Mouse (Mus musculus) kidney, postnatal 0 days (tissue): ENCODE data around the gene Ralgps1. TPM values are rescaled to one million over a fixed set of nuclear protein-coding genes. Genes with fewer than 3 reads are reported as not detected.
A peak's percentile ranks its signal among the peaks of the same experiment; 100 is the strongest.

Source experiments
- ATAC-seq: fragments of 200-750 bp; cut with Nextera tagmentation; replicated peaks from 2 replicates; pipeline ENCODE4 v1.8.0; 2017; ENCODE audit warnings: low read depth, moderate number of reproducible peaks, moderate TSS enrichment, moderate library complexity; ENCODE audit not compliant: low FRiP score
- DNase-seq: peaks from one replicate; pipeline ENCODE4 v3.0.0-alpha.2; 2016; ENCODE audit warnings: low spot score
- H3K27ac ChIP-seq: fragments of 300-500 bp; sonication (generic); 2 replicates; pipeline ENCODE4 v1.5.1; 2014; ENCODE audit warnings: mild to moderate bottlenecking
- H3K27me3 ChIP-seq: fragments of 300-500 bp; sonication (generic); 2 replicates; pipeline ENCODE4 v1.6.1; 2014; ENCODE audit warnings: low read length, mixed read lengths; ENCODE audit not compliant: insufficient read depth
- H3K36me3 ChIP-seq: fragments of 300-500 bp; sonication (generic); 2 replicates; pipeline ENCODE4 v1.6.1; 2014; ENCODE audit warnings: low read length, mixed read lengths; ENCODE audit not compliant: insufficient read depth
- H3K4me1 ChIP-seq: fragments of 300-500 bp; sonication (generic); replicated peaks from 2 replicates; pipeline ENCODE4 v1.6.1; 2014; ENCODE audit warnings: antibody characterized with exemption, low read length, mixed read lengths; ENCODE audit not compliant: insufficient read depth
- H3K4me2 ChIP-seq: fragments of 300-500 bp; sonication (generic); 2 replicates; pipeline ENCODE4 v1.6.1; 2014; ENCODE audit warnings: mild to moderate bottlenecking, low read length, moderate library complexity, mixed read lengths
- H3K4me3 ChIP-seq: fragments of 300-500 bp; sonication (generic); replicated peaks from 2 replicates; pipeline ENCODE4 v1.5.1; 2014; ENCODE audit warnings: low read depth, low read length
- H3K9ac ChIP-seq: fragments of 300-500 bp; sonication (generic); 2 replicates; pipeline ENCODE4 v1.6.1; 2014; ENCODE audit warnings: low read depth, low read length
- H3K9me3 ChIP-seq: fragments of 300-500 bp; sonication (generic); replicated peaks from 2 replicates; pipeline ENCODE4 v1.6.1; 2016; ENCODE audit warnings: low read length, inconsistent platforms, mixed read lengths
- CTCF ChIP-seq: IDR thresholded peaks from 2 replicates; pipeline ENCODE4 v1.5.1; 2016; ENCODE audit warnings: antibody characterized with exemption, low read depth, mild to moderate bottlenecking, moderate library complexity
- WGBS: fragments of 180-500 bp; shearing (Covaris S2); extraction: QIAGEN DNeasy Blood & Tissue Kit; methylation state at CpG from one replicate; pipeline ENCODE4 v1.1.7; 2014; 5-methylcytosine and 5-hydroxymethylcytosine counted together
- polyA plus RNA-seq: library from polyadenylated mRNA; unstranded; fragments of >200 nt; fragmentation: Nextera tagmentation; extraction: Ambion mirVana; gene quantifications from 2 replicates; pipeline ENCODE4 v1.2.1, GENCODE M21; 2015

Gene Ralgps1
- polyA plus RNA-seq, 1 experiment from 2014 or later = 3.1 TPM

GRCm38 (mm10) chr2:33210841-33211240 lies 160.4 kb downstream of the Ralgps1 start:
- WGBS = 78% methylated on average over 2 of the region's 2 CpGs
- no peak for DNase-seq
- ATAC-seq = no peak

DNA sequence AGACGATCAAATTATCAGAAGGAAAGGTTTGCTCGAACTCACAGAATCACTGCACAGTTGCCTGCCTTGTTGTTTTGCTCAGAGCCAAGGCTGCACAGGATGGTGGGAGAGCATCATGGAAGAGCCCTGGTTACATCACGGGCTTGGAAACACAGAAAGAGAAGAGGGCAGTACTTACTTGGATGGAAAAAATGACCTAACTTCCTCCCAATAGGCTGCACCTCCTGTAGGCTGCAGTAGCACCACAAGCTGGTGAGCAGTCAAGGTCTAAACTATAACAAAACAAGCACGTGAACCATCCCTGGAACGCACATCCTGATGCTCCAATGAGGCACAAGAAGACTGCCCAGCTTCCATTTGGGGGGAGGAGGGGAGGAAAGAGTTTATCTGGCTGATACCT lies 163.2 kb downstream of the Ralgps1 start:
- ATAC-seq (no peak), DNase-seq (no peak)
- no peak overlapping the region for H3K27ac ChIP-seq
- H3K9me3 ChIP-seq = no peaks in the 10 kb centered on the region
- H3K4me3 ChIP-seq = no peak overlapping the region
- 68% methylated on average over 5 of the region's 5 CpGs for WGBS
- peaks cover 16% of the 10 kb centered on the region for H3K4me1 ChIP-seq
- H3K27me3 ChIP-seq = no peaks in the 10 kb centered on the region
- H3K36me3 ChIP-seq = no peaks in the 10 kb centered on the region
- TF ChIP-seq CTCF = no peak
- H3K4me2 ChIP-seq = no peak overlapping the region
- H3K9ac ChIP-seq = no peak overlapping the region

More at GRCm38 (mm10) chr2:33210841-33211240, 160.4 kb downstream of the Ralgps1 start:
- H3K9me3 ChIP-seq = no peaks in the 10 kb centered on the region
- no peak overlapping the region for H3K4me3 ChIP-seq
- no peaks in the 10 kb centered on the region for H3K27me3 ChIP-seq
- no peaks in the 10 kb centered on the region for H3K36me3 ChIP-seq
- H3K27ac ChIP-seq = no peak overlapping the region
- no peak for TF ChIP-seq CTCF
- no peak overlapping the region for H3K4me2 ChIP-seq
- no peak overlapping the region for H3K9ac ChIP-seq
- peaks cover 20% of the 10 kb centered on the region for H3K4me1 ChIP-seq

- Histone ChIP-seq H3K4me2 (no peak overlapping the region), H3K27ac (peak overlapping the region; percentile 72), H3K27me3 (no peaks in the 10 kb centered on the region), H3K4me1 (peaks cover 16% of the 10 kb centered on the region), H3K9me3 (no peaks in the 10 kb centered on the region), H3K4me3 (no peak overlapping the region), H3K36me3 (no peaks in the 10 kb centered on the region), H3K9ac (no peak overlapping the region)
- ATAC-seq (peak; percentile 73), DNase-seq (peak; percentile 87)
- WGBS = 12% methylated on average over 4 of the region's 4 CpGs
- no peak for TF ChIP-seq CTCF
These were observed 164.2 kb downstream of the Ralgps1 start for GRCm38 (mm10) chr2:33207069-33207468.

- 25% methylated on average over 14 of the region's 14 CpGs for WGBS
- H3K27ac ChIP-seq = peak overlapping the region; percentile 72
- ATAC-seq (no peak; the same call in 1 of the 2 replicates), DNase-seq (peak; percentile 54)
- no peak overlapping the region for H3K9ac ChIP-seq
- no peaks in the 10 kb centered on the region for H3K9me3 ChIP-seq
- H3K4me1 ChIP-seq = peaks cover 20% of the 10 kb centered on the region
- no peaks in the 10 kb centered on the region for H3K27me3 ChIP-seq
- H3K4me3 ChIP-seq = no peak overlapping the region
- H3K36me3 ChIP-seq = no peaks in the 10 kb centered on the region
- TF ChIP-seq CTCF = no peak
- H3K4me2 ChIP-seq = no peak overlapping the region
These were observed 165.3 kb downstream of the Ralgps1 start for GRCm38 (mm10) chr2:33205939-33206525.

DNA sequence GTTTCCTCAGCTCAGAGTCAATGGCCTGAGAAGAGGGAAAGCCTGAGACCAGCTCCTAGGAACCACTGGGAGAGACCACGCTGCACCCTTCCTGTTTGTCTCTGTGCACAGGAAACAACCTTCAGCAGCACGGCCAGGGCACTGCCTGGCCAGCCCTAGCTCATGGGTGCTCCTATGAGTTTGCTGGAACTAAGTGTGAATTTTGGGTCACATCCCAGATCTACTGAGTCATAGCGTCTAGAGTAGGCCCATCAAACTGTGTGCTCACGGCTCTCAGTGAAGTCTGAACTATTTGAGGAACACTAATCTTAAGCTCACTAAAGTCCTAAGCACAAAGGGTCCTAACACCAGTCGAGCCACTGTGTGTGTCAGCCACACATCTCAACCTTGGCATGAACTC lies 166.3 kb downstream of the Ralgps1 start:
- peaks cover 23% of the 10 kb centered on the region for H3K4me1 ChIP-seq
- no peaks in the 10 kb centered on the region for H3K27me3 ChIP-seq
- TF ChIP-seq CTCF = no peak
- ATAC-seq = no peak
- H3K27ac ChIP-seq = no peak overlapping the region
- no peak overlapping the region for H3K4me3 ChIP-seq
- H3K9me3 ChIP-seq = no peaks in the 10 kb centered on the region
- H3K9ac ChIP-seq = no peak overlapping the region
- H3K36me3 ChIP-seq = no peaks in the 10 kb centered on the region
- WGBS = 72% methylated on average over 5 of the region's 5 CpGs
- no peak for DNase-seq
- H3K4me2 ChIP-seq = no peak overlapping the region

DNA sequence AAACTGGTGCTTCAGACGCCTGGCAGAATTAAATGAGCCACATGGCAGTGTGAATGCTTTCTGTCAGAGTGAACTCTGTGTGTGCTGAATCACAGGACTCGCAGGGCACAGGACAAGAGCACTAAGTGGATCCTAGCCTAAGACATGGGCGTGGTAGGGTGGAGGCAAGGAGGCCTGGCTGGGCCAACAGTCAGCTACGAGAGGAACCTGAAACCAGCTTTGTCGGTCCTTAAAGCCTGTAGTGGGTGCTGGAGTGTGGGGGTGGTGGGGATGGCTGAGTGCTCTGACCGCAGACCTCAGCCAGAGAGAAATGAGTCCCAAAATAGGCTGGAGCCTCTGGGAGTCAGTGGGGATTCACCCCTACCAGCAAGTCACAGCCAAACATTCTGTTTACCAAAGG lies 168.0 kb downstream of the Ralgps1 start:
- no peak overlapping the region for H3K27ac ChIP-seq
- no peaks in the 10 kb centered on the region for H3K27me3 ChIP-seq
- no peak for TF ChIP-seq CTCF
- ATAC-seq (no peak), DNase-seq (no peak)
- 39% methylated on average over 6 of the region's 6 CpGs for WGBS
- no peaks in the 10 kb centered on the region for H3K9me3 ChIP-seq
- no peak overlapping the region for H3K9ac ChIP-seq
- H3K4me2 ChIP-seq = no peak overlapping the region
- H3K36me3 ChIP-seq = no peaks in the 10 kb centered on the region
- peaks cover 23% of the 10 kb centered on the region for H3K4me1 ChIP-seq
- H3K4me3 ChIP-seq = no peak overlapping the region
